Mouse (Mus musculus): ENCODE results near the gene Pf4. TPM values are rescaled to one million over a fixed set of nuclear protein-coding genes. Genes with fewer than 3 reads are reported as not detected.
A peak's percentile ranks its signal among the peaks of the same experiment; 100 is the strongest.
"Not testable (repeated sequence)": the region's sequence is repeated elsewhere in the genome, so short reads cannot be mapped to it uniquely, and the experiment has no call there.

The Pf4 gene
- total RNA-seq, 1 experiment from 2014 or later, result 63.0 TPM

GRCm38 (mm10) chr5:90783697-90784096 is 11.5 kb downstream of the Pf4 start:
- no peak for ATAC-seq (ENCODE audit: extremely low read depth, insufficient number of reproducible peaks, low FRiP score, poor library complexity, severe bottlenecking)

DNA sequence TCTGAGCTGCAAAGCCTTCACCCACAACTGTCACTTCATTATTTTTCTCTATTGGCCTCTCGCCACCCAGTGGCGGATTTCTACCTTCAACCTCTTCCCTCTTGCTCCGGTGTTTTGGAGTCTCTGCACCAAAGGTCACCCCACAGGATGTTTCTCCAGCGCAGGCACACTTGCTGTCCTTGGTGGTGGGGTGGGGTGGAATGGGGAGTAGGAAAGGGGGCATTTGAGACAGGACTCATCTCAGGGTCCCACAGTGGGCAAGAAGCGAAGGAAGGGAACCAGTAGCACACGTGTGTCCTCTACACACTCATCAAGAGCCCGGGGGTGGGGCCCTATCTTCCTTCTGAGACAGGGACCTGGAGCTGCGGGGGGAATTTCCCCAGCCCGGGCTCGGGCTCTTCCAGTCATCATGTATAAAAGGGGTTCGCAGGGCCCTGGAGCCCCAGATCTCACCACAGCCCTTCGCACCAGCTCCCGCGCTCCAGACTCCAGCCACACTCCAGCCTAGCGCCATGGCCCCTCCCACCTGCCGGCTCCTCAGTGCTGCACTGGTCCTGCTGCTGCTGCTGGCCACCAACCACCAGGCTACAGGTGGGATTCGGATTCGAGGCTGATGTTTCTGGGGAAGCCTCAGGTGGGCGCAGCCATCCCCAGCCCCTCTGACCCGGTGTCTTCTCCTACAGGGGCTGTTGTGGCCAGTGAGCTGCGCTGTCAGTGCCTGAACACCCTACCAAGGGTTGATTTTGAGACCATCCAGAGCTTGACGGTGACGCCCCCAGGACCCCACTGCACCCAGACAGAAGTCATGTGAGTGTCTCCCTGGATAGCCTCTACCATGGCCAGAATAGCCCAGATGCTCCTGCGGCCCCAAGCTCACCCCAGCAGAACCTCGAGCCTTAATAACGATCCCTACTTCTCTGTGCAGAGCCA is 13.7 kb downstream of the Pf4 start, which contains the start of gene Cxcl3:
TSS of gene Cxcl3 (plus strand) at position 445 of the 930 bp plus-strand sequence.
- peak; percentile 20; the same call in 1 of the 2 replicates for ATAC-seq (ENCODE audit: extremely low read depth, insufficient number of reproducible peaks, low FRiP score, poor library complexity, severe bottlenecking)

DNA sequence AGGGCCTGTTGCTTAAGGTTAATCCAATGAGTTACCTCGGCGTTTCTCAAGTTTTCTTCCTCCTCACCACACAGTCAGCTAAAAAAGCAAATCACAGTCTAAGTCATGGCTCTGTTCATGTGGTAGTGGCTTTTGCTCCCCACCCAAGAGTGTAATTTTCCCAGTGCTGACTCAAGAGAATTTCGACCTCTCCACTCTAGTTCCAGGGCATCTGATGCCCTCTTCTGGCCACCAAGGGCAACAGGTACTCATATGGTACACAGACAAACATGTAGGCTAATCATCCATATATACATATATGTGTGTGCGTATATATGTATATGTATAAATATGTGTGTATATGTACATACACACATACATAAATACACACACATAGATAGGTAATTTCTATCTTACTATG is 15.9 kb downstream of the Pf4 start:
- ATAC-seq (ENCODE audit: extremely low read depth, insufficient number of reproducible peaks, low FRiP score, poor library complexity, severe bottlenecking), result 0 out of 2 replicates have a peak, but pooled peaks have one; percentile 24

DNA sequence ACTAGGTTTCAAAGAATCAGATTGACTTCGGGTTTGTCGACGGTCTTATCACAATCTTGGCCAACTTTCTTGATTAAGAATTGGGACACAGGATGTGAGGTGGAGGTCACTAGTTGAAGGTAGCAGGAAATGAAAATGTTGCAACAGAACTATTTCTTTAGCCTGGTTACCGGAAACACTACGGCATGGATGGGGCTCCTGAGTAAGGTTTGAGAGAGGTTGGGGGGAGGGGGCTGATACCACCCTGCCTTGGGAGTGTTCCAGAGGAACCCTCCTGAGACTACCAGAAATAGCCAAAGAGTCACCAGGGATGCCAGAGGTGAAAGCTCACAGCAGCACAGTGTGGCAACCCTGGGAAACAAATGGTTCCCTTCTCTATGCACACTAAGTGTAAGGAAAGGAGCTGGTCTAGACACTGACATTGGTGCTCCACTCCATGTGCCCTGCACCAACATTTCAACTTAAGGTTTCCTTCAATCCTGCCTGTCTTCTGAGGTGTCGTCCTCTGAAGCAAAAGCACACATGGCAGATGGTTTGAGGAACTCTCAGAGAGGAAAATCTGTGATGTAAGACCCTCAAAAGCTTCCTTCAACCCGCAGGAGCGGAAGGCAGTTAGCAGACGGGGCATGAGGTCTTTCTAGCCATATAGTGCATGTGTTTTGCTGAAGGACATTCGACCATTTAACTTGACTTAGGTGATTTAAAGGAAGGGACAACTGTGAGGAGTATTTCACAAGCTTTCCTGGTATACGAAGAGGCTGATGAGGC is 17.3 kb downstream of the Pf4 start:
- peak; percentile 62 for ATAC-seq (ENCODE audit: extremely low read depth, insufficient number of reproducible peaks, low FRiP score, poor library complexity, severe bottlenecking)

- peak; percentile 17; the same call in 1 of the 2 replicates for ATAC-seq (ENCODE audit: extremely low read depth, insufficient number of reproducible peaks, low FRiP score, poor library complexity, severe bottlenecking)
Measured at GRCm38 (mm10) chr5:90790074-90790502, 17.9 kb downstream of the Pf4 start.

DNA sequence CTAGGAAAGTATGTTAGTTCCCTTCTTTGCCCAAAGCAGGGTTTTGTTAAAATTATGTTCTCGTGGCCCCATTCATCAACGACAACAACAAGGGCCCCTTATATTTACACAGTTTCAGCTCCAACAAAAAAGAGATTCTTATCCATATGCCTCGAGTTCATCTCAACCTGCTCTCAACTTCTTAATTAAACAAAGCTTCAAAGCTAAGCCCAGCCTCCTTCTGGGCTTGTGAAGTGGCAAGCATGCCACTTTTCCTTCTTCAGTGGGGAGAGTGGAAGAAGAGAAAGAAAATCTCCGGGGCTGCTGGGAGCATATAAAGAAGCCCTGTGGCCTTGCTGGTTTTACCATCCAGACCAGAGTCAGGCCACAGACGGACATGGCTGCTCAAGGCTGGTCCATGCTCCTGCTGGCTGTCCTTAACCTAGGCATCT is 22.0 kb downstream of the Pf4 start, which contains the start of gene Cxcl15:
TSS of gene Cxcl15 (plus strand) at position 340 of the 431 bp plus-strand sequence.
- no peak for ATAC-seq (ENCODE audit: extremely low read depth, insufficient number of reproducible peaks, low FRiP score, poor library complexity, severe bottlenecking)

DNA sequence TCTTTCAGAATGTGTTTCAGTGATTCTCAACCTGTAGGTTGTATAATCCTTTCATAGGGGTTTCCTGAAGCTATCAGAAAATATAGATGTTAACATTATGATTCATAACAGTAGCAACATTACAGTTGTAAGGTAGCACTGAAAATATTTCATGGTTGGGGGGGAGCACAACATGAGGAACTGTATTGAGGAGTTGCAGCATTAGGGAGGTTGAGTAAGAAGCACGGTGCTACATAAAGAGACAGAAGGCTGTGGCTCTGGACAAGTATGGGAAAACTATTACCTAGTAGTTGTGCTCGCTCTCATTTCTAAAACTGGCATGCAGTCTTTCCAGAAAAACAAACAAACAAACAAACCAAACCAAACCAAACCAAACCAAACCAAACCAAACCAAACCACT is 23.2 kb downstream of the Pf4 start:
- not testable (repeated sequence) for ATAC-seq (ENCODE audit: extremely low read depth, insufficient number of reproducible peaks, low FRiP score, poor library complexity, severe bottlenecking)

GRCm38 (mm10) chr5:90804574-90804973 is 32.3 kb downstream of the Pf4 start:
- ATAC-seq (ENCODE audit: extremely low read depth, insufficient number of reproducible peaks, low FRiP score, poor library complexity, severe bottlenecking), result no peak

DNA sequence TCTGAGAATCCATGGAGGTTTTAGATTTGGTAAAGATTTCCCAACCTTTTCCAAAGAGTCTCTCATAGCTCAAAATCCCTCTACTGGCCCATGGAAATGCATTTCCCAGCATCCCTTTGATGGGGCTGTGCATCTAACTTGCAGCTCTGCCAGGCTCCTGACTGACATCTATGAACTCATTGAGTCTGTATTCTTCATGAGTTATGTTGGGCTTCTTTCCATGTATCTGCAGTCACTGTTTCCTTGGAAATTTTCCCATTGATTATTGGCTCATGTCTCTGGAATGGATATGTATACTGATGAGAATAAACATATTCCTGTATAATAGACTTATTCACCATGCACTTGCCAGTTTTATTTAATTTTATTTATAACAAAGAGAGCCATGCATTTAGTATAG is 33.8 kb downstream of the Pf4 start:
- ATAC-seq (ENCODE audit: extremely low read depth, insufficient number of reproducible peaks, low FRiP score, poor library complexity, severe bottlenecking), result no peak

DNA sequence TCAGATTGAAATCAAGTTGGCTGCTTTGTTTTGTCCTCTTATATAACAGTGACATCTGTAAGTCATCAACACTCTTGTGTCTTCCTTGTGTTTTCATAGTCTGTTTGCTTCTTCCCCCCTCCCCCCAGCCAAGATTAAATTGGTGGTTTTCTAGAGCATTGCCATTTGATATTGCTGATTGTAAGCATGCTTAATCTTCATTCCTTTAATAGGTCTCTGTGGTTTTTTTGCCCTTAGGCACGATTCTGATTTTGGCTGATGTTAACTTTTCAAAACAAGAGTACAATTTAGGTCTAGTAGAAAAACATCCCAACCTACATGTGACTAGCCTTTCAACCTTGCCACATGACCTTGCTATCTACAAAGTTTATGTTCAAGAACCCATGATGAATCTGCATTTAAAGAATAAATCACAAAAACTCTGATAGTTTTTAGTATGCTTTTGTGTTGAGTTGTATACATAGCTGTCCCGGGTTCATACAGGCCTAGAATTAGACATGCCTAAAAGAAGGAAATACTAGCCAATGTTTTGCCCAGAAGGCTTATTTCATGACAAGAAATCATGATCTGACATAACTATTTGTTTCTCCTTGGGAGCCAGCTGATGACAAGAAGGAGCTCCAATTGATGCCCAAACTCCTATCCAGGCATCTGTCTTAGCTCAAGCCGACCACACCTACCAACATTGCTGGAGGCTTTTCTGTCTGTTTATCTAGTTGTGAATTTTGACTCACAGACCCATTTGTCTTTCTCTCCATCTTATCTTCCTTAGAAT is 35.1 kb downstream of the Pf4 start:
- no peak for ATAC-seq (ENCODE audit: extremely low read depth, insufficient number of reproducible peaks, low FRiP score, poor library complexity, severe bottlenecking)

- ATAC-seq (ENCODE audit: extremely low read depth, insufficient number of reproducible peaks, low FRiP score, poor library complexity, severe bottlenecking), result no peak
Measured at GRCm38 (mm10) chr5:90819756-90820155, 47.5 kb downstream of the Pf4 start.

Other genes starting within 250 kb of the Pf4 start
- gene 5830473C10Rik, start 211.3 kb upstream of the Pf4 start, total RNA-seq (2017), result not detected in 2 replicates
- 4.8 and 5.5 TPM in 2 replicates for gene Rassf6, start 131.8 kb upstream of the Pf4 start, total RNA-seq (2017)
- 0.25 and 0.81 TPM in 2 replicates for gene Cxcl5, start 13.1 kb upstream of the Pf4 start, total RNA-seq (2017)
- 101 and 108 TPM in 2 replicates for gene Ppbp, start 3.9 kb upstream of the Pf4 start, total RNA-seq (2017)
- 0.35 TPM in 1 of 2 replicates, not detected in the other for gene Cxcl3, start 13.7 kb downstream of the Pf4 start, total RNA-seq (2017)
- gene Cxcl15, start 22.1 kb downstream of the Pf4 start, total RNA-seq (2017), result not detected in 2 replicates
- gene Cxcl1, start 118.8 kb downstream of the Pf4 start, total RNA-seq (2017), result not detected in 2 replicates
- 76.6 and 85.8 TPM in 2 replicates for gene Cxcl2, start 131.4 kb downstream of the Pf4 start, total RNA-seq (2017)
- gene Mthfd2l, start 158.7 kb downstream of the Pf4 start, total RNA-seq (2017), result 5.5 and 7.7 TPM in 2 replicates

All from neutrophil, adult 5-6 weeks (primary cell).